Mouse (Mus musculus) stomach, postnatal 0 days (tissue): ENCODE measurements at regions not wholly inside any gene's neighbourhood (a gene's known extent, or its start where the extent isn't known, plus 50 kb on each side); places are given as distances from the start of the nearest gene placed in this dataset.

Source experiments
- ATAC-seq: fragments of 200-750 bp; cut with Nextera tagmentation; 2 replicates; pipeline ENCODE4 v1.8.0; 2017; ENCODE audit not compliant: low FRiP score, low TSS enrichment
- DNase-seq: peaks from one replicate; pipeline ENCODE4 v3.0.0-alpha.2; 2016; ENCODE audit warnings: low spot score
- H3K27ac ChIP-seq: fragments of 300-500 bp; sonication (generic); replicated peaks from 2 replicates; pipeline ENCODE4 v1.5.1; 2014; ENCODE audit warnings: mild to moderate bottlenecking, control low read depth
- H3K27me3 ChIP-seq: fragments of 300-500 bp; sonication (generic); 2 replicates; pipeline ENCODE4 v1.6.1; 2014; ENCODE audit warnings: low read length; ENCODE audit not compliant: control insufficient read depth, insufficient read depth
- H3K36me3 ChIP-seq: fragments of 300-500 bp; sonication (generic); 2 replicates; pipeline ENCODE4 v1.6.1; 2014; ENCODE audit warnings: low read length, mixed read lengths; ENCODE audit not compliant: control insufficient read depth, insufficient read depth
- H3K4me1 ChIP-seq: fragments of 300-500 bp; sonication (generic); replicated peaks from 2 replicates; pipeline ENCODE4 v1.6.1; 2014; ENCODE audit warnings: antibody characterized with exemption; ENCODE audit not compliant: control insufficient read depth, insufficient read depth
- H3K4me2 ChIP-seq: fragments of 300-500 bp; sonication (generic); replicated peaks from 2 replicates; pipeline ENCODE4 v1.6.1; 2014; ENCODE audit warnings: low read depth, mild to moderate bottlenecking, control low read depth, moderate library complexity
- H3K4me3 ChIP-seq: fragments of 300-500 bp; sonication (generic); 2 replicates; pipeline ENCODE4 v1.5.1; 2014; ENCODE audit warnings: low read depth, low read length, control low read depth
- H3K9ac ChIP-seq: fragments of 300-500 bp; sonication (generic); 2 replicates; pipeline ENCODE4 v1.6.1; 2014; ENCODE audit warnings: mild to moderate bottlenecking, low read length, control low read depth, mixed read lengths
- H3K9me3 ChIP-seq: fragments of 300-500 bp; sonication (generic); 2 replicates; pipeline ENCODE4 v1.6.1; 2016; ENCODE audit warnings: low read length; ENCODE audit not compliant: control insufficient read depth
- CTCF ChIP-seq: IDR thresholded peaks from 2 replicates; pipeline ENCODE4 v1.5.1; 2016; ENCODE audit warnings: antibody characterized with exemption, low read depth, mild to moderate bottlenecking, moderate library complexity
- EP300 ChIP-seq: optimal IDR thresholded peaks from 2 replicates; pipeline ENCODE3; 2016; ENCODE audit warnings: antibody characterized with exemption
- WGBS: fragments of 180-500 bp; shearing (Covaris S2); extraction: QIAGEN DNeasy Blood & Tissue Kit; methylation state at CpG from one replicate; pipeline ENCODE4 v1.1.7; 2014; 5-methylcytosine and 5-hydroxymethylcytosine counted together

DNA sequence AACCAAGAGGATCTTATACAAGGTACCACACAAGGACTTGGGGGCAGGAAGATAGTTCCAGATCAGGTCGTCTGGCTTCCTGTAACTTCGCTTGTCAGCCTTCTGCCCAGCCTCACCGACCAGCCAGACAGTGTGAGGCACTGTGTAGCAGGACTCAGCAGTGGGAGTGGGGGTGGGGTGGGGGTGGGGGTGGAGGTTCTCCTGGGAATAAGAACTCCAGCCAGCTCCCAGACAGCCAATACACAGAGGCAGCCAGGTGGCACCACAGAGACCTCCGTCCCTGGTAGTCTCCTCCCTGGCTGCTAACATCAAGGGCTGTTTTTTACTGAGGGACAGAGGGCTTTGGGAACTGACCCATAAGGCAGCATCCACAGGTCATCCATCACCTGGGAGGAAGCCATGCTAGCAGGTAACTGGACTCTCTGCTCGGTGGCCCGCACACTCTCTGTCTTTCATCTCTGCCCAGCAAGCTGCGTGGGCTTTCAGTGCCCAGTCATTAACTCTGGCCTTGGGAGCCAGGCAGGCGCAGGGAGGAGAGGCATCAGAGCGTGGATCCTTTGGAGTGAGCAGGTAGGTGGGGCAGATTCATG is 60.3 kb upstream of the Wnt4 start:
- H3K9ac ChIP-seq = no peak overlapping the region
- H3K36me3 ChIP-seq = no peaks in the 10 kb centered on the region
- H3K27ac ChIP-seq = no peak overlapping the region
- H3K4me3 ChIP-seq = no peak overlapping the region
- H3K27me3 ChIP-seq = no peaks in the 10 kb centered on the region
- H3K4me1 ChIP-seq = no peaks in the 10 kb centered on the region
- 59% methylated on average over 9 of the region's 9 CpGs for WGBS
- DNase-seq (no peak), ATAC-seq (no peak)
- no peaks in the 10 kb centered on the region for H3K9me3 ChIP-seq
- H3K4me2 ChIP-seq = no peak overlapping the region
- no peak for TF ChIP-seq EP300
- TF ChIP-seq CTCF = 0 out of 2 replicates have a peak, but pooled peaks have one; percentile 2

DNA sequence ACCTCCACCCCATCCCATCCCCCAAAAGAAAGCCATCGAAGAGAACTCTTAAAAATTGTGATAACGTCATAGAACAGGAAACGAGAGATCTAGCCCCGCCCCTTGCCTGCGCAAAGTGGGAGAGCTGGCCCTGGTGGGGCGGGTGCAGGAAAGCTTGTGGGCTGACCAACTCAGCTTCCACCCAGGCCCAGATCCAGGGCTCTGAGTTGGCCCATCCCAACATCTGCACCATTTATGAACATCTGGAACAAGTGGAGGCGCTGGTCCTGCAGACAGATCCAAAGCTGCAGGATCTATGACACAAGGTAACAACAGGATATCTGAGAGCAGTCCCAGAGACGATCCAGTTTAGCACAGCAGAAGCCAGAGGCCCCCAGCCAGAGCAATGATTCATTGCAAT is 62.7 kb upstream of the Wnt4 start:
- no peak overlapping the region for H3K4me2 ChIP-seq
- no peaks in the 10 kb centered on the region for H3K9me3 ChIP-seq
- H3K36me3 ChIP-seq = no peaks in the 10 kb centered on the region
- no peak overlapping the region for H3K9ac ChIP-seq
- H3K4me3 ChIP-seq = no peak overlapping the region
- H3K27me3 ChIP-seq = no peaks in the 10 kb centered on the region
- H3K4me1 ChIP-seq = 0 out of 2 replicates have a peak, but pooled peaks cover 2% of the 10 kb centered on the region
- ATAC-seq (no peak), DNase-seq (no peak)
- H3K27ac ChIP-seq = no peak overlapping the region
- TF ChIP-seq CTCF (no peak), EP300 (no peak)
- 67% methylated on average over 8 of the region's 8 CpGs for WGBS

DNA sequence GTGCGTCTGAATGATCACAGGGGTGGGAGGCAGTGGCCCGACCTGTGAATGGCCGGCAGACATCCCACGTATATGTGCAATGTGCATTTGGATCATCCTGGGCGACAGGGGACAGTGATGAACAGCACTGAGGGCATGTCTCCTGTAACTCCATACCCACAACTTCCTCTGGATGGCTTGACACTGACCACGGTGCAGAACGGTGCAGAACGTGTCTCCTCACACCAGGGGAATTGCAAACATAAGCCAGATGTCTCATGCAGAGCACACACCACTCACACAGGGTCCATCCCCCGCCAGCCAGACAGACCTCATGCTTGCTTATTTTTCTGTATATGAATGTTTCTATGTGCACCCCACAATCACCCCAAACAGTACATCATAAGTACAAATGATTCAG is 64.4 kb upstream of the Wnt4 start:
- no peak for TF ChIP-seq EP300
- TF ChIP-seq CTCF = no peak
- ATAC-seq = no peak
- Histone ChIP-seq H3K4me1 (0 out of 2 replicates have a peak, but pooled peaks cover 2% of the 10 kb centered on the region), H3K9me3 (no peaks in the 10 kb centered on the region), H3K9ac (no peak overlapping the region), H3K27me3 (no peaks in the 10 kb centered on the region), H3K4me3 (no peak overlapping the region), H3K4me2 (no peak overlapping the region), H3K36me3 (no peaks in the 10 kb centered on the region), H3K27ac (no peak overlapping the region)
- 46% methylated on average over 9 of the region's 9 CpGs for whole genome bisulfite sequencing
- DNase-seq = no peak

DNA sequence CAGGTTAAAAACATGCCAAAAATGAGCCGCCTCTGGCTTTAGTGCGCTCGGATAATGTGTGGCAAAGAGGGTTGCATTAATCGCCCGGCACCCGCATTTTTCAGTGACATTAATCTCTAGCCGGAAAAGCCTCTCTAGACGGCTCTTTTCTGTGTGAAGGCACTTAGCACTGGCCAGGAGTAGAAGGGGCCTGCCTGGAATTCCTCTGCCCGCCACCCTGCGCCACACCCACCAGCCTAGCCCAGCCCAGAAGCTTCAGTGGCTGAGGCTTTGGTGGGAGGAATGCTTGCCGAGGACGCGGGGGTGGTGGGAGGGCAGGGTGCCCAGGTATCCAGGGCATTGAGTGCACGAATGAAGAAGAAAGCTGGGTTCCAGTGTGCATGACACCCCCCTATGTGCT is 65.2 kb upstream of the Wnt4 start:
- Histone ChIP-seq H3K9ac (no peak overlapping the region), H3K9me3 (no peaks in the 10 kb centered on the region), H3K4me3 (no peak overlapping the region), H3K36me3 (no peaks in the 10 kb centered on the region), H3K4me1 (0 out of 2 replicates have a peak, but pooled peaks cover 2% of the 10 kb centered on the region), H3K27ac (no peak overlapping the region), H3K27me3 (no peaks in the 10 kb centered on the region), H3K4me2 (no peak overlapping the region)
- 16% methylated on average over 14 of the region's 14 CpGs for WGBS
- ATAC-seq = no peak
- TF ChIP-seq EP300 = no peak
- TF ChIP-seq CTCF = no peak
- peak; percentile 63 for DNase-seq

DNA sequence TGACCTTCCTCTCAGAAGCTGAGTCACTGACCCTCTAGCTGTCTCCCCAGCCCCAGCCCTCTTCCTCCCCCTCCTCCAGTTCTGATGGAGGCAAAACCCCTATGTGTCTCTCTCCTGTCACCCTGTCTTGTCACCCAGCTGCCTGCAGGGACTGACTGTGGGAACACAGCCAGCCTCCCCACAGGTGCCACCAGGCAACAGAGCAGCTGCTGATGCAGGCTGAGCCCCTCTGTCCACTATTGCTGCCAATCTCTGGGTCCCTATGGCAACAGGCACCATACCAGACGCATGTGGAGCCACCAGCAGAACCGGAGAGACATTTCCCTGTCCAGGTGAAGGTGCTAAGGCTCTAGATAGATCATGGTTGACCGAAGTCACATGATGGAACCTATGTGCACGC is 66.0 kb upstream of the Wnt4 start:
- WGBS = 82% methylated on average over 4 of the region's 4 CpGs
- Histone ChIP-seq H3K4me2 (no peak overlapping the region), H3K36me3 (no peaks in the 10 kb centered on the region), H3K9me3 (no peaks in the 10 kb centered on the region), H3K4me3 (no peak overlapping the region), H3K9ac (no peak overlapping the region), H3K27me3 (no peaks in the 10 kb centered on the region), H3K4me1 (0 out of 2 replicates have a peak, but pooled peaks cover 2% of the 10 kb centered on the region), H3K27ac (no peak overlapping the region)
- TF ChIP-seq EP300 (no peak), CTCF (no peak)
- ATAC-seq (no peak), DNase-seq (no peak)

DNA sequence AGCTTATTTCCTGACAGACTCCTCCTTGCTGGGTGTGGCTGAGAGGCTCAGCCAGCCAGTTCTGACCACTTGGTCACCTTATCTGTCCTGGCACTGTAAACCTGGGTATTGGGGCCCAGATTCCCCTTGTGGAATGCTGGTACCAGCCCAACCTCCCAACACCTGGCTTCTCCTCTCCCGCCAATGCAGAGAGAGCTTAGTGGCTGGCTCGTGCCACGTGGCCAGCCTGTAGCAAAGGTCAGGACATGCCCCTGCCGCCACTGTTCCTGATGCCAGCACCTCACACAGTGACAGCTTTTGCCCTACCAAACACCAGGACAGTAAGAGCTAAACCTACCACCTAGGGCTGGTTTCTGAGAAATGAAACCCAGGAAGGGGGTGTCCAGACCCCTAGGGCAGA is 66.8 kb upstream of the Wnt4 start:
- no peak overlapping the region for H3K4me2 ChIP-seq
- no peaks in the 10 kb centered on the region for H3K36me3 ChIP-seq
- TF ChIP-seq EP300 = no peak
- TF ChIP-seq CTCF = no peak
- H3K27me3 ChIP-seq = no peaks in the 10 kb centered on the region
- 47% methylated on average over 4 of the region's 4 CpGs for WGBS
- H3K27ac ChIP-seq = peak overlapping the region; percentile 49; the same call in 1 of the 2 replicates
- DNase-seq (peak; percentile 45), ATAC-seq (peak; percentile 57)
- no peak overlapping the region for H3K9ac ChIP-seq
- no peaks in the 10 kb centered on the region for H3K9me3 ChIP-seq
- H3K4me1 ChIP-seq = 0 out of 2 replicates have a peak, but pooled peaks cover 2% of the 10 kb centered on the region
- no peak overlapping the region for H3K4me3 ChIP-seq
